Mouse (Mus musculus): ENCODE data around the gene Tas2r115. TPM values are rescaled to one million over a fixed set of nuclear protein-coding genes. Genes with fewer than 3 reads are reported as not detected.
"Not testable (repeated sequence)": the region's sequence is repeated elsewhere in the genome, so short reads cannot be mapped to it uniquely, and the experiment has no call there.

The Tas2r115 gene
- not detected in 2 replicates for polyA plus RNA-seq (2016; fragmentation: Nextera tagmentation; extraction: Ambion mirVana)

- no peaks in the 10 kb centered on the region for H3K36me3 ChIP-seq
- 79% methylated on average over 2 of the region's 2 CpGs for WGBS
- no peak within 1 kb of the TSS for H3K27ac ChIP-seq
- no peak within 1 kb of the TSS for H3K4me3 ChIP-seq
- no peaks in the 10 kb centered on the region for H3K4me1 ChIP-seq
- no peak within 1 kb of the TSS for H3K9ac ChIP-seq
- no peaks in the 10 kb centered on the region for H3K27me3 ChIP-seq
- H3K4me2 ChIP-seq (replicated peaks): no peak within 1 kb of the TSS
- no peak for ATAC-seq (ENCODE audit: insufficient number of reproducible peaks, insufficient read depth, low FRiP score, low TSS enrichment)
- no peaks in the 10 kb centered on the region for H3K9me3 ChIP-seq
Observed at GRCm38 (mm10) chr6:132737935-132738334, at the start of gene Tas2r115. Tas2r115 (minus strand) TSS chr6:132738035.

GRCm38 (mm10) chr6:132778062-132778461 lies 40.2 kb upstream of the Tas2r115 start, which contains the start of gene Tas2r136:
Tas2r136 (minus strand) TSS chr6:132778162.
- no peaks in the 10 kb centered on the region for H3K36me3 ChIP-seq
- H3K9me3 ChIP-seq: no peaks in the 10 kb centered on the region
- H3K27me3 ChIP-seq: no peaks in the 10 kb centered on the region
- no peak within 1 kb of the TSS for H3K4me3 ChIP-seq
- H3K9ac ChIP-seq: no peak within 1 kb of the TSS
- H3K4me1 ChIP-seq: no peaks in the 10 kb centered on the region
- ATAC-seq (ENCODE audit: insufficient number of reproducible peaks, insufficient read depth, low FRiP score, low TSS enrichment): no peak
- H3K4me2 ChIP-seq (replicated peaks): no peak within 1 kb of the TSS
- H3K27ac ChIP-seq: no peak within 1 kb of the TSS

- no peaks in the 10 kb centered on the region for H3K36me3 ChIP-seq
- H3K27ac ChIP-seq: no peak within 1 kb of the TSS
- no peaks in the 10 kb centered on the region for H3K4me1 ChIP-seq
- no peaks in the 10 kb centered on the region for H3K9me3 ChIP-seq
- no peak within 1 kb of the TSS for H3K9ac ChIP-seq
- no peak within 1 kb of the TSS for H3K4me2 ChIP-seq (replicated peaks)
- H3K4me3 ChIP-seq: no peak within 1 kb of the TSS
- whole genome bisulfite sequencing: 90% methylated on average over 2 of the region's 2 CpGs
- no peaks in the 10 kb centered on the region for H3K27me3 ChIP-seq
- no peak for ATAC-seq (ENCODE audit: insufficient number of reproducible peaks, insufficient read depth, low FRiP score, low TSS enrichment)
Observed at GRCm38 (mm10) chr6:132761831-132762230, 24.0 kb upstream of the Tas2r115 start, which contains the start of gene Tas2r102. Tas2r102 (plus strand) TSS chr6:132762131.

- no peaks in the 10 kb centered on the region for H3K4me1 ChIP-seq
- ATAC-seq (ENCODE audit: insufficient number of reproducible peaks, insufficient read depth, low FRiP score, low TSS enrichment): no peak
- 100% methylated on average over 1 of the region's 1 CpGs for WGBS
- no peak within 1 kb of the TSS for H3K9ac ChIP-seq
- no peaks in the 10 kb centered on the region for H3K36me3 ChIP-seq
- no peak within 1 kb of the TSS for H3K4me2 ChIP-seq (replicated peaks)
- no peaks in the 10 kb centered on the region for H3K27me3 ChIP-seq
- H3K4me3 ChIP-seq: no peak within 1 kb of the TSS
- no peaks in the 10 kb centered on the region for H3K9me3 ChIP-seq
- H3K27ac ChIP-seq: no peak within 1 kb of the TSS
Observed at GRCm38 (mm10) chr6:132754430-132754829, 16.6 kb upstream of the Tas2r115 start, which contains the start of gene Tas2r124. Tas2r124 (plus strand) TSS chr6:132754730.

- H3K4me2 ChIP-seq (replicated peaks): no peak overlapping the region
- no peaks in the 10 kb centered on the region for H3K27me3 ChIP-seq
- no peak for ATAC-seq (ENCODE audit: insufficient number of reproducible peaks, insufficient read depth, low FRiP score, low TSS enrichment)
- 88% methylated on average over 2 of the region's 2 CpGs for WGBS
- H3K36me3 ChIP-seq: no peaks in the 10 kb centered on the region
- no peak overlapping the region for H3K27ac ChIP-seq
- no peaks in the 10 kb centered on the region for H3K9me3 ChIP-seq
- no peak overlapping the region for H3K4me3 ChIP-seq
- no peak overlapping the region for H3K9ac ChIP-seq
- H3K4me1 ChIP-seq: no peaks in the 10 kb centered on the region
Observed at GRCm38 (mm10) chr6:132750206-132750605, 12.4 kb upstream of the Tas2r115 start.

GRCm38 (mm10) chr6:132711828-132712227 lies 26.0 kb downstream of the Tas2r115 start, which contains the start of gene Tas2r122:
Tas2r122 (minus strand) TSS chr6:132711928.
- Histone ChIP-seq H3K4me3 (no peak within 1 kb of the TSS), H3K27me3 (no peaks in the 10 kb centered on the region), H3K27ac (no peak within 1 kb of the TSS), H3K36me3 (no peaks in the 10 kb centered on the region), H3K4me2 (replicated peaks) (no peak within 1 kb of the TSS), H3K4me1 (no peaks in the 10 kb centered on the region), H3K9me3 (no peaks in the 10 kb centered on the region), H3K9ac (no peak within 1 kb of the TSS)
- no peak for ATAC-seq (ENCODE audit: insufficient number of reproducible peaks, insufficient read depth, low FRiP score, low TSS enrichment)
- WGBS: 71% methylated on average over 3 of the region's 3 CpGs

GRCm38 (mm10) chr6:132700907-132701306 lies 36.9 kb downstream of the Tas2r115 start, which contains the start of gene Tas2r121:
Tas2r121 (minus strand) TSS chr6:132701007.
- H3K27me3 ChIP-seq: no peaks in the 10 kb centered on the region
- H3K9me3 ChIP-seq: no peaks in the 10 kb centered on the region
- no peak within 1 kb of the TSS for H3K4me3 ChIP-seq
- no peak within 1 kb of the TSS for H3K9ac ChIP-seq
- H3K27ac ChIP-seq: no peak within 1 kb of the TSS
- no peaks in the 10 kb centered on the region for H3K4me1 ChIP-seq
- WGBS: 67% methylated on average over 1 of the region's 1 CpGs
- no peak within 1 kb of the TSS for H3K4me2 ChIP-seq (replicated peaks)
- no peak for ATAC-seq (ENCODE audit: insufficient number of reproducible peaks, insufficient read depth, low FRiP score, low TSS enrichment)
- no peaks in the 10 kb centered on the region for H3K36me3 ChIP-seq

- H3K9me3 ChIP-seq; H3K36me3 ChIP-seq; H3K27me3 ChIP-seq; H3K27ac ChIP-seq; H3K4me3 ChIP-seq; H3K4me2 ChIP-seq (replicated peaks); H3K9ac ChIP-seq; ATAC-seq (ENCODE audit: insufficient number of reproducible peaks, insufficient read depth, low FRiP score, low TSS enrichment); H3K4me1 ChIP-seq: not testable (repeated sequence)
- 81% methylated on average over 7 of the region's 7 CpGs for WGBS
Observed at GRCm38 (mm10) chr6:132691596-132691995, 46.2 kb downstream of the Tas2r115 start.

Other genes with a start within 250 kb of the Tas2r115 start
- gene Prh1, start 168.2 kb downstream of the Tas2r115 start, polyA plus RNA-seq (2016; fragmentation: Nextera tagmentation; extraction: Ambion mirVana): not detected in 2 replicates
- not detected in 2 replicates for gene Prp2, start 142.1 kb downstream of the Tas2r115 start, polyA plus RNA-seq (2016; fragmentation: Nextera tagmentation; extraction: Ambion mirVana)
- gene A630073D07Rik, start 86.5 kb downstream of the Tas2r115 start, polyA plus RNA-seq (2016; fragmentation: Nextera tagmentation; extraction: Ambion mirVana): not detected in 2 replicates
- not detected in 2 replicates for gene Tas2r120, start 81.1 kb downstream of the Tas2r115 start, polyA plus RNA-seq (2016; fragmentation: Nextera tagmentation; extraction: Ambion mirVana)
- gene Tas2r121, start 37.0 kb downstream of the Tas2r115 start, polyA plus RNA-seq (2016; fragmentation: Nextera tagmentation; extraction: Ambion mirVana): not detected in 2 replicates
- gene Tas2r122, start 26.1 kb downstream of the Tas2r115 start, polyA plus RNA-seq (2016; fragmentation: Nextera tagmentation; extraction: Ambion mirVana): not detected in 2 replicates
- gene Tas2r124, start 16.7 kb upstream of the Tas2r115 start, polyA plus RNA-seq (2016; fragmentation: Nextera tagmentation; extraction: Ambion mirVana): not detected in 2 replicates
- gene Tas2r102, start 24.1 kb upstream of the Tas2r115 start, polyA plus RNA-seq (2016; fragmentation: Nextera tagmentation; extraction: Ambion mirVana): not detected in 2 replicates
- not detected in 2 replicates for gene Tas2r136, start 40.1 kb upstream of the Tas2r115 start, polyA plus RNA-seq (2016; fragmentation: Nextera tagmentation; extraction: Ambion mirVana)
- not detected in 2 replicates for gene Tas2r117, start 64.8 kb upstream of the Tas2r115 start, polyA plus RNA-seq (2016; fragmentation: Nextera tagmentation; extraction: Ambion mirVana)
- not detected in 2 replicates for gene Tas2r123, start 109.1 kb upstream of the Tas2r115 start, polyA plus RNA-seq (2016; fragmentation: Nextera tagmentation; extraction: Ambion mirVana)
- gene Tas2r116, start 117.4 kb upstream of the Tas2r115 start, polyA plus RNA-seq (2016; fragmentation: Nextera tagmentation; extraction: Ambion mirVana): not detected in 2 replicates
- gene Tas2r110, start 130.0 kb upstream of the Tas2r115 start, polyA plus RNA-seq (2016; fragmentation: Nextera tagmentation; extraction: Ambion mirVana): not detected in 2 replicates
- not detected in 2 replicates for gene Tas2r113, start 155.0 kb upstream of the Tas2r115 start, polyA plus RNA-seq (2016; fragmentation: Nextera tagmentation; extraction: Ambion mirVana)
- not detected in 2 replicates for gene Tas2r125, start 171.6 kb upstream of the Tas2r115 start, polyA plus RNA-seq (2016; fragmentation: Nextera tagmentation; extraction: Ambion mirVana)
- gene Tas2r129, start 213.1 kb upstream of the Tas2r115 start, polyA plus RNA-seq (2016; fragmentation: Nextera tagmentation; extraction: Ambion mirVana): not detected in 2 replicates
- gene Tas2r131, start 219.9 kb upstream of the Tas2r115 start, polyA plus RNA-seq (2016; fragmentation: Nextera tagmentation; extraction: Ambion mirVana): not detected in 2 replicates
- gene Tas2r109, start 242.9 kb upstream of the Tas2r115 start, polyA plus RNA-seq (2016; fragmentation: Nextera tagmentation; extraction: Ambion mirVana): not detected in 2 replicates

Measured in embryonic facial prominence, embryonic 12.5 days (tissue).